Mouse (Mus musculus) CH12.LX (cell line): ENCODE measurements around the gene Ppp2r5c. TPM values are rescaled to one million over a fixed set of nuclear protein-coding genes. Genes with fewer than 3 reads are reported as not detected.

Experiments
- DNase-seq: peaks from one replicate; pipeline ENCODE4 v3.0.0-alpha.2; 2013; ENCODE audit errors: extremely low read depth
- H3K27ac ChIP-seq: 2 replicates; pipeline ENCODE4 v1.5.1; 2012; ENCODE audit warnings: low read depth, mild to moderate bottlenecking, control low read depth, moderate library complexity; ENCODE audit not compliant: insufficient read depth
- H3K27me3 ChIP-seq: replicated peaks from 2 replicates; pipeline ENCODE3; 2012; ENCODE audit warnings: inconsistent platforms
- H3K36me3 ChIP-seq, 2 experiments: replicated peaks in 1 of 2; 2 replicates each; pipeline versions ENCODE3 to v1.6.1; 2012; ENCODE audit warnings: inconsistent platforms in 1 of 2, low read length in 1 of 2, mild to moderate bottlenecking in 1 of 2, mixed read lengths in 1 of 2, moderate library complexity in 1 of 2; ENCODE audit not compliant: control insufficient read depth in 1 of 2, insufficient read depth in 1 of 2
- H3K4me1 ChIP-seq, 2 experiments: 2 replicates each; pipeline ENCODE4 v1.6.1; 2012; ENCODE audit warnings: inconsistent platforms in 1 of 2, moderate library complexity in 1 of 2; ENCODE audit not compliant: insufficient read depth in 2 of 2, control insufficient read depth in 1 of 2
- H3K4me2 ChIP-seq: 2 replicates; pipeline ENCODE4 v1.6.1; 2012; ENCODE audit warnings: low read depth, mild to moderate bottlenecking, control low read depth; ENCODE audit not compliant: poor library complexity, insufficient read depth, severe bottlenecking
- H3K4me3 ChIP-seq, 3 experiments: fragments of 150-350 bp in 1 of 3; sonication (generic) in 1 of 3; replicated peaks in 1 of 3; 2 replicates each; pipeline versions ENCODE3 to v1.5.1; 2011 to 2012; ENCODE audit warnings: low read depth in 2 of 3, low read length in 2 of 3, mild to moderate bottlenecking in 2 of 3, moderate library complexity in 2 of 3, control low read depth in 1 of 3, improper control_type of control experiment in 1 of 3, inconsistent platforms in 1 of 3, mixed read lengths in 1 of 3; ENCODE audit not compliant: poor library complexity in 1 of 3
- H3K79me2 ChIP-seq: replicated peaks from 2 replicates; pipeline ENCODE4 v1.6.1; 2012; ENCODE audit warnings: mild to moderate bottlenecking, moderate library complexity; ENCODE audit not compliant: control insufficient read depth, poor library complexity, insufficient read depth, severe bottlenecking; ENCODE audit errors: extremely low read depth
- H3K9ac ChIP-seq: 2 replicates; pipeline ENCODE4 v1.6.1; 2012; ENCODE audit warnings: low read depth, mild to moderate bottlenecking, control low read depth, moderate library complexity; ENCODE audit not compliant: insufficient read depth
- H3K9me3 ChIP-seq: replicated peaks from 2 replicates; pipeline ENCODE3; 2012; ENCODE audit warnings: low read length, inconsistent platforms, mixed read lengths
- BHLHE40 ChIP-seq: IDR thresholded peaks from 2 replicates; pipeline ENCODE4 v1.6.1; 2011; ENCODE audit warnings: mild to moderate bottlenecking, low read depth, low read length, improper control_type of control experiment
- CTCF ChIP-seq, 2 experiments: IDR thresholded peaks in 1 of 2; conservative IDR thresholded peaks in 1 of 2; 2 replicates each; pipeline ENCODE4 v1.5.1; 2011 to 2012; ENCODE audit warnings: low read depth in 2 of 2, low read length in 2 of 2, improper control_type of control experiment in 1 of 2, inconsistent platforms in 1 of 2, mild to moderate bottlenecking in 1 of 2, moderate library complexity in 1 of 2
- E2F4 ChIP-seq: IDR thresholded peaks from 2 replicates; pipeline ENCODE4 v1.6.1; 2011; ENCODE audit warnings: low read depth, low read length, improper control_type of control experiment; ENCODE audit not compliant: insufficient replicate concordance
- ELF1 ChIP-seq: IDR thresholded peaks from 2 replicates; pipeline ENCODE4 v1.6.1; 2014; ENCODE audit warnings: low read depth, mild to moderate bottlenecking, inconsistent platforms, low read length, improper control_type of control experiment
- ETS1 ChIP-seq: conservative IDR thresholded peaks from 2 replicates; pipeline ENCODE4 v1.6.1; 2012; ENCODE audit warnings: low read depth, mild to moderate bottlenecking, inconsistent platforms, low read length, improper control_type of control experiment, moderate library complexity
- GABPA ChIP-seq: IDR thresholded peaks from 2 replicates; pipeline ENCODE4 v1.6.1; 2012; ENCODE audit warnings: low read depth, low read length, improper control_type of control experiment, inconsistent platforms; ENCODE audit not compliant: insufficient replicate concordance
- IRF4 ChIP-seq: IDR thresholded peaks from 2 replicates; pipeline ENCODE4 v1.6.1; 2014; ENCODE audit warnings: low read depth, mild to moderate bottlenecking, inconsistent platforms, low read length, improper control_type of control experiment
- MAFK ChIP-seq: IDR thresholded peaks from 2 replicates; pipeline ENCODE4 v1.6.1; 2011; ENCODE audit warnings: low read length, improper control_type of control experiment; ENCODE audit not compliant: insufficient replicate concordance
- MAX ChIP-seq: IDR thresholded peaks from 2 replicates; pipeline ENCODE4 v1.6.1; 2011; ENCODE audit warnings: low read length, improper control_type of control experiment
- MAZ ChIP-seq: IDR thresholded peaks from 2 replicates; pipeline ENCODE4 v1.6.1; 2012; ENCODE audit warnings: low read depth, mild to moderate bottlenecking, inconsistent platforms, low read length, improper control_type of control experiment, moderate library complexity
- MEF2A ChIP-seq: IDR thresholded peaks from 2 replicates; pipeline ENCODE4 v1.6.1; 2014; ENCODE audit warnings: low read depth, mild to moderate bottlenecking, inconsistent platforms, low read length, improper control_type of control experiment, borderline replicate concordance
- MYC ChIP-seq: IDR thresholded peaks from 2 replicates; pipeline ENCODE4 v1.6.1; 2011; ENCODE audit warnings: low read depth, mild to moderate bottlenecking, improper control_type of control experiment, low read length
- NRF1 ChIP-seq: IDR thresholded peaks from 2 replicates; pipeline ENCODE4 v1.6.1; 2014; ENCODE audit warnings: low read depth, mild to moderate bottlenecking, inconsistent platforms, low read length, improper control_type of control experiment, moderate library complexity
- POLR2A ChIP-seq: IDR thresholded peaks from 2 replicates; pipeline ENCODE4 v1.6.1; 2011; ENCODE audit warnings: low read depth, mild to moderate bottlenecking, improper control_type of control experiment, low read length
- RAD21 ChIP-seq: IDR thresholded peaks from 2 replicates; pipeline ENCODE4 v1.6.1; 2011; ENCODE audit warnings: low read depth, mild to moderate bottlenecking, low read length, improper control_type of control experiment, moderate library complexity
- RCOR1 ChIP-seq: conservative IDR thresholded peaks from 2 replicates; pipeline ENCODE4 v1.6.1; 2012; ENCODE audit warnings: low read depth, mild to moderate bottlenecking, inconsistent platforms, low read length, improper control_type of control experiment
- SIN3A ChIP-seq: IDR thresholded peaks from 2 replicates; pipeline ENCODE4 v1.6.1; 2012; ENCODE audit warnings: low read length, improper control_type of control experiment, inconsistent platforms
- SMC3 ChIP-seq: IDR thresholded peaks from 2 replicates; pipeline ENCODE4 v1.6.1; 2011; ENCODE audit warnings: low read depth, low read length, improper control_type of control experiment
- TBP ChIP-seq: conservative IDR thresholded peaks from 2 replicates; pipeline ENCODE4 v1.6.1; 2011; ENCODE audit warnings: low read depth, low read length, improper control_type of control experiment
- TCF12 ChIP-seq: IDR thresholded peaks from 2 replicates; pipeline ENCODE4 v1.6.1; 2014; ENCODE audit warnings: low read depth, mild to moderate bottlenecking, inconsistent platforms, low read length, improper control_type of control experiment
- USF1 ChIP-seq: IDR thresholded peaks from 2 replicates; pipeline ENCODE4 v1.6.1; 2014; ENCODE audit warnings: low read depth, mild to moderate bottlenecking, inconsistent platforms, low read length, improper control_type of control experiment
- ZC3H11A ChIP-seq: IDR thresholded peaks from 2 replicates; pipeline ENCODE4 v1.6.1; 2012; ENCODE audit warnings: low read depth, mild to moderate bottlenecking, inconsistent platforms, low read length, improper control_type of control experiment
- ZMIZ1 ChIP-seq: IDR thresholded peaks from 2 replicates; pipeline ENCODE4 v1.6.1; 2012; ENCODE audit warnings: low read depth, mild to moderate bottlenecking, inconsistent platforms, low read length, improper control_type of control experiment
- ZNF384 ChIP-seq: IDR thresholded peaks from 2 replicates; pipeline ENCODE4 v1.6.1; 2012; ENCODE audit warnings: low read depth, low read length, improper control_type of control experiment, inconsistent platforms
- dilution Hi-C: fragments of 300-500 bp; cut with MboI; formaldehyde crosslinking; loops from 2 replicates; pipeline ENCODE4 v1.14.3; 2020; ENCODE audit warnings: low sequenced_read_pairs; ENCODE audit not compliant: extremely low pct_unique_long_range_greater_than_20kb, extremely low pct_ligation_motif_present
- in situ Hi-C: fragments of 300-500 bp; cut with MboI; formaldehyde crosslinking; loops from 3 replicates; pipeline ENCODE4 v1.14.3; 2019; ENCODE audit warnings: low sequenced_read_pairs, low pct_ligation_motif_present, low pct_unique_long_range_greater_than_20kb, mixed read lengths
- polyA plus RNA-seq: library from polyadenylated mRNA; unstranded; fragments of >175 nt; gene quantifications from 2 replicates; pipeline ENCODE4 v1.2.1, GENCODE M21; 2012; ENCODE audit warnings: low read depth; ENCODE audit not compliant: insufficient read length
- total RNA-seq, 2 experiments: library from RNA; depleted of rRNA; stranded (reverse); fragments of 300-350 nt in 1 of 2; fragments of >200 nt in 1 of 2; gene quantifications; 2 replicates each; pipeline ENCODE4 v1.2.3; 2012 to 2014

Ppp2r5c gene
- total and polyA plus RNA-seq, 3 experiments, result 71.6 to 111 (median 97.7) TPM

DNA sequence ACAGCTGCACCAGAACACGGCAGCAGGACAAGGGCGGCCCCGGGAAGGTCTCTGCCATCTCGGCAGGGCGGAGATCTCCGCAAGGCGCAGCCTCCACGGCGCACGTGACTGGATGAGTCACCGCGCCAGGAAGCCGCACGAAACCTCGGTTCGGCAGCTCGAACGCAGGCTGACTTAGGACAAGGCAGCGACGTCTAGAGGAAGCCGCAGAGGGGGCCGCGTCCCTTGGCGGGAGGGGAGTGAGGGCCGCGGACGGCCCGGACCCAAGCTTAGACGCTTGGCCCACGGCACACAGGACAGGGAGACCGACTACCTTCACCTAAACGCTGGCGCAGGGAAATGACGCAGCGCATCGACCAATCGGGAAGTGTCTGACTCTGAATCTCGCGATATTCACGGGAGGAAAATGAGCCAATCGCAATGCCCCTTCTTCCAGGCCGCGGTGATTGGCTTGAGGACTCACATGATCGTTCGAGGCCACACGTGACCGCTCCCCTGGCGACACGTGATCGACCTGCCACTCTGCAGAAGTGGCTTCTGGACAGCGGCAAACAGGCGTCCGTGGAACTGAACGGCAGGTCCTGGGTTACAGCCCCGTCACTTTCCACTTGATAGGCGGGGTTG lies 144.5 kb downstream of the Ppp2r5c start (continued):
- TF ChIP-seq ELF1 (peak; percentile 93), CTCF (conservative IDR thresholded peaks at IDR 0.05 in 1 of 2, IDR thresholded peaks at IDR 0.05 in 1 of 2; ENCODE audit: low read depth in 2 of 2, low read length in 2 of 2) (no peak), ETS1 (no peak; the same call in 1 of the 2 replicates), RCOR1 (peak; percentile 59; the same call in 1 of the 2 replicates), TBP (peak; percentile 93), ZC3H11A (no peak), ZNF384 (peak; percentile 27; the same call in 1 of the 2 replicates), TCF12 (peak; percentile 85), MAX (peak; percentile 99), ZMIZ1 (peak; percentile 88), MAFK (0 out of 2 replicates have a peak, but pooled peaks have one; percentile 27), GABPA (peak; percentile 24; the same call in 1 of the 2 replicates), SIN3A (peak; percentile 99), BHLHE40 (peak; percentile 95), E2F4 (no peak)

DNA sequence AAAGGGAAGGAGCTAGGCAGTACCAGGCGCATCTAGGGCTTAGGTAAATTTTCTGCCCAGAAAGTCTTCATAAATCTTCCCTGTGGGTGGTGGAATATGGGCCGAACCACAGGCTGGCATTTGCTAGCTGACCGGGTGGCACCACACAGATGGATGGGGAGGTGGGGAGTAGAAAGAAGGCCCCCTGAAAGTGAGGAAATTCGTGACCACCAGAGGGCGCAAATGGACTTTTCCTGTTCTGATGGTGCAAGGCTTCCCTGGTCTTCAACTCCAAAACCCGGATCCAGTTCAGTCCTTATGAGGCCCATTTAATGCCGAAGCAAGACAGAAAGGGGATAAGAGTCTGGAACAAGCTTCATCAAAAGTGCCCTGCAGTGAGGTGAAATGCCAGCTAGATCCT lies 151.6 kb downstream of the Ppp2r5c start:
- peak; percentile 71 for DNase-seq
- 0 out of 2 replicates have a peak overlapping the region, but pooled peaks have one; percentile 17 for H3K4me2 ChIP-seq
- no peaks in the 10 kb centered on the region for H3K27me3 ChIP-seq
- H3K9me3 ChIP-seq, result no peaks in the 10 kb centered on the region
- H3K79me2 ChIP-seq, result peaks cover 17% of the 10 kb centered on the region
- H3K27ac ChIP-seq, result no peak overlapping the region
- dilution Hi-C loops (no loop called here), in situ Hi-C loops (no loop called here)
- no peak overlapping the region for H3K9ac ChIP-seq
- no peak overlapping the region for H3K4me3 ChIP-seq
- H3K4me1 ChIP-seq, result peaks cover 5 to 22% of the 10 kb centered on the region in 2 experiments
- TF ChIP-seq CTCF (conservative IDR thresholded peaks at IDR 0.05 in 1 of 2, IDR thresholded peaks at IDR 0.05 in 1 of 2; ENCODE audit: low read depth in 2 of 2, low read length in 2 of 2) (peak; percentile 64 to 87), RAD21 (peak; percentile 68), SMC3 (peak; percentile 83), POLR2A (no peak), IRF4 (peak; percentile 18; the same call in 1 of the 2 replicates)
- no peaks in the 10 kb centered on the region for H3K36me3 ChIP-seq

DNA sequence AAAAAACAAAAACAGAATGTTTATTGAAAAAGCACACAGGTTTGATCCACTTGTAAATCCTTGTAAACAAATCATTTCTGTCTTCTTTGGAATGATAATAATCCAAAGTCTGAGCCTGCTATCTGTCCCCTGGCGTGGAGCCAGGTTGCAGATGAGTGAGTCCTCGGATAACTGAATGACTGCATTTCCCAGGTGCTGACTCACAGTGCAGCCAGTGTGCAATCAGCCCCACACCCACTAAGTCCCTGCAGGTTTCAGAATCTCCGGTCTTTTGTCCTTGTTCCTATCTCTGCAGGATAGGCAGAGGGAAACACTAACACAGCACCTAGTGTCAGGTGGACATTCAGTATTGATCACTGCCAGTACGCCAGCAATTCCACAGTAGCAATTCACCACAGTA lies 152.9 kb downstream of the Ppp2r5c start:
- TF ChIP-seq MAZ, result no peak
- TF ChIP-seq TCF12, result no peak
- no peak for TF ChIP-seq ZNF384
- no peak for TF ChIP-seq ELF1
- TF ChIP-seq USF1, result no peak
- TF ChIP-seq MAFK, result no peak
- no peak for TF ChIP-seq MEF2A
- no peak for TF ChIP-seq NRF1
- no peak for TF ChIP-seq MYC
- no peak for TF ChIP-seq ZC3H11A
- no peak for DNase-seq
- Histone ChIP-seq H3K9ac (no peak overlapping the region), H3K4me3 (no peak overlapping the region), H3K9me3 (no peaks in the 10 kb centered on the region), H3K4me1 (peaks cover 8 to 32% of the 10 kb centered on the region in 2 experiments), H3K79me2 (peaks cover 26% of the 10 kb centered on the region), H3K4me2 (no peak overlapping the region), H3K36me3 (no peaks in the 10 kb centered on the region), H3K27ac (no peak overlapping the region), H3K27me3 (no peaks in the 10 kb centered on the region)
- in situ Hi-C loops (no loop called here), dilution Hi-C loops (no loop called here)
